Mouse (Mus musculus) CH12.LX (cell line): Measurements from ENCODE around the gene Gm11084. TPM values are rescaled to one million over a fixed set of nuclear protein-coding genes. Genes with fewer than 3 reads are reported as not detected.
"Not testable (repeated sequence)": the region's sequence is repeated elsewhere in the genome, so short reads cannot be mapped to it uniquely, and the experiment has no call there.

Source experiments
- DNase-seq: peaks from one replicate; pipeline ENCODE4 v3.0.0-alpha.2; 2013; ENCODE audit errors: extremely low read depth
- H3K27ac ChIP-seq: 2 replicates; pipeline ENCODE4 v1.5.1; 2012; ENCODE audit warnings: low read depth, mild to moderate bottlenecking, control low read depth, moderate library complexity; ENCODE audit not compliant: insufficient read depth
- H3K27me3 ChIP-seq: replicated peaks from 2 replicates; pipeline ENCODE3; 2012; ENCODE audit warnings: inconsistent platforms
- H3K36me3 ChIP-seq, 2 experiments: replicated peaks in 1 of 2; 2 replicates each; pipeline versions ENCODE3 to v1.6.1; 2012; ENCODE audit warnings: inconsistent platforms in 1 of 2, low read length in 1 of 2, mild to moderate bottlenecking in 1 of 2, mixed read lengths in 1 of 2, moderate library complexity in 1 of 2; ENCODE audit not compliant: control insufficient read depth in 1 of 2, insufficient read depth in 1 of 2
- H3K4me1 ChIP-seq, 2 experiments: 2 replicates each; pipeline ENCODE4 v1.6.1; 2012; ENCODE audit warnings: inconsistent platforms in 1 of 2, moderate library complexity in 1 of 2; ENCODE audit not compliant: insufficient read depth in 2 of 2, control insufficient read depth in 1 of 2
- H3K4me2 ChIP-seq: 2 replicates; pipeline ENCODE4 v1.6.1; 2012; ENCODE audit warnings: low read depth, mild to moderate bottlenecking, control low read depth; ENCODE audit not compliant: poor library complexity, insufficient read depth, severe bottlenecking
- H3K4me3 ChIP-seq, 3 experiments: fragments of 150-350 bp in 1 of 3; sonication (generic) in 1 of 3; replicated peaks in 1 of 3; 2 replicates each; pipeline versions ENCODE3 to v1.5.1; 2011 to 2012; ENCODE audit warnings: low read depth in 2 of 3, low read length in 2 of 3, mild to moderate bottlenecking in 2 of 3, moderate library complexity in 2 of 3, control low read depth in 1 of 3, improper control_type of control experiment in 1 of 3, inconsistent platforms in 1 of 3, mixed read lengths in 1 of 3; ENCODE audit not compliant: poor library complexity in 1 of 3
- H3K79me2 ChIP-seq: replicated peaks from 2 replicates; pipeline ENCODE4 v1.6.1; 2012; ENCODE audit warnings: mild to moderate bottlenecking, moderate library complexity; ENCODE audit not compliant: control insufficient read depth, poor library complexity, insufficient read depth, severe bottlenecking; ENCODE audit errors: extremely low read depth
- H3K9ac ChIP-seq: 2 replicates; pipeline ENCODE4 v1.6.1; 2012; ENCODE audit warnings: low read depth, mild to moderate bottlenecking, control low read depth, moderate library complexity; ENCODE audit not compliant: insufficient read depth
- H3K9me3 ChIP-seq: replicated peaks from 2 replicates; pipeline ENCODE3; 2012; ENCODE audit warnings: low read length, inconsistent platforms, mixed read lengths
- CHD1 ChIP-seq: IDR thresholded peaks from 2 replicates; pipeline ENCODE4 v1.6.1; 2012; ENCODE audit warnings: low read depth, low read length, improper control_type of control experiment, inconsistent platforms
- E2F4 ChIP-seq: IDR thresholded peaks from 2 replicates; pipeline ENCODE4 v1.6.1; 2011; ENCODE audit warnings: low read depth, low read length, improper control_type of control experiment; ENCODE audit not compliant: insufficient replicate concordance
- ETS1 ChIP-seq: conservative IDR thresholded peaks from 2 replicates; pipeline ENCODE4 v1.6.1; 2012; ENCODE audit warnings: low read depth, mild to moderate bottlenecking, inconsistent platforms, low read length, improper control_type of control experiment, moderate library complexity
- IRF4 ChIP-seq: IDR thresholded peaks from 2 replicates; pipeline ENCODE4 v1.6.1; 2014; ENCODE audit warnings: low read depth, mild to moderate bottlenecking, inconsistent platforms, low read length, improper control_type of control experiment
- MAX ChIP-seq: IDR thresholded peaks from 2 replicates; pipeline ENCODE4 v1.6.1; 2011; ENCODE audit warnings: low read length, improper control_type of control experiment
- MEF2A ChIP-seq: IDR thresholded peaks from 2 replicates; pipeline ENCODE4 v1.6.1; 2014; ENCODE audit warnings: low read depth, mild to moderate bottlenecking, inconsistent platforms, low read length, improper control_type of control experiment, borderline replicate concordance
- POLR2A ChIP-seq: IDR thresholded peaks from 2 replicates; pipeline ENCODE4 v1.6.1; 2011; ENCODE audit warnings: low read depth, mild to moderate bottlenecking, improper control_type of control experiment, low read length
- SMC3 ChIP-seq: IDR thresholded peaks from 2 replicates; pipeline ENCODE4 v1.6.1; 2011; ENCODE audit warnings: low read depth, low read length, improper control_type of control experiment
- USF2 ChIP-seq: conservative IDR thresholded peaks from 2 replicates; pipeline ENCODE4 v1.6.1; 2011; ENCODE audit warnings: low read depth, low read length, improper control_type of control experiment
- ZNF384 ChIP-seq: IDR thresholded peaks from 2 replicates; pipeline ENCODE4 v1.6.1; 2012; ENCODE audit warnings: low read depth, low read length, improper control_type of control experiment, inconsistent platforms
- dilution Hi-C: fragments of 300-500 bp; cut with MboI; formaldehyde crosslinking; loops from 2 replicates; pipeline ENCODE4 v1.14.3; 2020; ENCODE audit warnings: low sequenced_read_pairs; ENCODE audit not compliant: extremely low pct_unique_long_range_greater_than_20kb, extremely low pct_ligation_motif_present
- in situ Hi-C: fragments of 300-500 bp; cut with MboI; formaldehyde crosslinking; loops from 3 replicates; pipeline ENCODE4 v1.14.3; 2019; ENCODE audit warnings: low sequenced_read_pairs, low pct_ligation_motif_present, low pct_unique_long_range_greater_than_20kb, mixed read lengths
- polyA plus RNA-seq: library from polyadenylated mRNA; unstranded; fragments of >175 nt; gene quantifications from 2 replicates; pipeline ENCODE4 v1.2.1, GENCODE M21; 2012; ENCODE audit warnings: low read depth; ENCODE audit not compliant: insufficient read length
- total RNA-seq, 2 experiments: library from RNA; depleted of rRNA; stranded (reverse); fragments of 300-350 nt in 1 of 2; fragments of >200 nt in 1 of 2; gene quantifications; 2 replicates each; pipeline ENCODE4 v1.2.3; 2012 to 2014

The Gm11084 gene
- total and polyA plus RNA-seq, 3 experiments = not detected

DNA sequence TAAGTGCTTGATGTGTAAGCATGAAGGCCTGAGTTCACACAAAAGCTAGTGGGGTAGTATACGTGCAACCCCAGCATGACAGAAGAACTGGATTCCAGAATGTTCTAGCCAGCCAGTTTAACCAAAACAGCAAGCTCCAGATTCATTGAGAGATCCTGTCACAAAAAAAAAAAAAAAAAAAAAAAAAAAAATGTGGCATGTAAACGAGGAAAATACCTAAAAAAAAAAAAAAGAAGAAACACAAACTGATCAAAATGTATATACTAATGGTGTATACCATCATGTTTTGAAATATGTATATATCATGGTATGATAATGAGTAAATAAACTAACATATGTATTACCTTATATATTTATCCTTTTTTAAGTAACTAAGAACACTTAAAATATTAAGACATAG lies 7.6 kb upstream of the Gm11084 start:
- peaks cover under 1 to 3% of the 10 kb centered on the region in 2 experiments for H3K36me3 ChIP-seq
- no peak overlapping the region for H3K27ac ChIP-seq
- H3K9ac ChIP-seq = no peak overlapping the region
- peaks cover 2 to 28% of the 10 kb centered on the region in 2 experiments for H3K4me1 ChIP-seq
- TF ChIP-seq ZNF384 = peak; percentile 73
- no peak for TF ChIP-seq POLR2A
- dilution Hi-C loops = no loop called here
- no peaks in the 10 kb centered on the region for H3K27me3 ChIP-seq
- no peak overlapping the region for H3K4me2 ChIP-seq
- H3K79me2 ChIP-seq = no peaks in the 10 kb centered on the region
- H3K9me3 ChIP-seq = peaks cover 13% of the 10 kb centered on the region
- DNase-seq = no peak
- in situ Hi-C loops = no loop called here
- H3K4me3 ChIP-seq = no peak overlapping the region

DNA sequence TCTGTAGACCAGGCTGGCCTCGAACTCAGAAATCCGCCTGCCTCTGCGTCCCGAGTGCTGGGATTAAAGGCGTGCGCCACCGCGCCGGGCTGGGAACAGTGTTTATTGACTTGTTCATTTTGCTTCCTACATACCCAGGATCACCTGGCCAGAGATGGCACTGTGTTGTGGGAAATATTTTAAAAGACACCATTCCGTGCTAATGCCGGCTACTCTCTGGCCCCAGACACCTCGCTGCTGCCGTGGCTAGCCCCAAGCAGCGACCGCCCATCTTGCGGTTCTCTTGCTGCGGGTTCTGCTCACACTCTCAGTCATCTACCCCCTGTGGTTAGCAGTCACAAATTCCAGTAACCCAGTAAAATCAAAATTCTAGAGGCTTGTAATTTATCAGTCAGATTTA lies 6.0 kb upstream of the Gm11084 start:
- H3K9ac ChIP-seq = no peak overlapping the region
- no peak overlapping the region for H3K27ac ChIP-seq
- H3K9me3 ChIP-seq = peaks cover 24% of the 10 kb centered on the region
- in situ Hi-C loops = no loop called here
- DNase-seq = no peak
- dilution Hi-C loops = no loop called here
- peaks cover 2 to 23% of the 10 kb centered on the region in 2 experiments for H3K4me1 ChIP-seq
- H3K79me2 ChIP-seq = no peaks in the 10 kb centered on the region
- no peak overlapping the region for H3K4me2 ChIP-seq
- no peak overlapping the region for H3K4me3 ChIP-seq
- no peak for TF ChIP-seq MEF2A
- TF ChIP-seq MAX = no peak
- TF ChIP-seq E2F4 = no peak
- TF ChIP-seq ETS1 = no peak
- no peak for TF ChIP-seq IRF4
- no peak for TF ChIP-seq USF2
- TF ChIP-seq SMC3 = no peak
- no peak for TF ChIP-seq CHD1
- TF ChIP-seq, all 38 proteins: peak for 0
- peaks cover 8 to 14% of the 10 kb centered on the region in 2 experiments for H3K36me3 ChIP-seq
- no peaks in the 10 kb centered on the region for H3K27me3 ChIP-seq

DNA sequence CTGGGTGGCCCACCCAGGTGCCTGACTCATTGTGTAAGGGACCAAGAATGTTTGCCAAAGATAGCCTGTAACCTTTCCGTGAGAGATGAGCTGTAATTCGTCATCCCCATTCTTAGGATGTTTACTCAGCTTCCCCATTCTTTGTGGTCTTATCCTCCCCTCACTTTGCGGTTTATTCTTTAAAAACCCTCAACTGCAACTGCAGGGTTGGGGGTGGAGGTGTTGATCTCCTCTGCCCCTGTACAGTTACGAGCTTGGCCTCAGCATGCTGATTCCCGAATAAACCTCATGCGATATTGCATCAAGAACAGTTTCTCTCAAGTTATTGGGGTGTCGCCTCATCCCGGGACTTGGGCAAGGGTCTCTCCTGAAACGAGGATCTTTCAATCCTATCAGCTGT lies 2.4 kb upstream of the Gm11084 start:
- H3K4me3 ChIP-seq, dilution Hi-C loops, H3K4me2 ChIP-seq, H3K27me3 ChIP-seq, in situ Hi-C loops, DNase-seq, H3K4me1 ChIP-seq, H3K27ac ChIP-seq, H3K79me2 ChIP-seq, H3K9ac ChIP-seq: not testable (repeated sequence)
- peaks cover 8 to 14% of the 10 kb centered on the region in 2 experiments for H3K36me3 ChIP-seq
- peaks cover 24% of the 10 kb centered on the region for H3K9me3 ChIP-seq
